Mouse (Mus musculus) layer of hippocampus, postnatal 36 days (tissue): ENCODE measurements around the gene Gm14443. TPM values are rescaled to one million over a fixed set of nuclear protein-coding genes. Genes with fewer than 3 reads are reported as not detected.
A peak's percentile ranks its signal among the peaks of the same experiment; 100 is the strongest.
"Not testable (repeated sequence)": the region's sequence is repeated elsewhere in the genome, so short reads cannot be mapped to it uniquely, and the experiment has no call there.

Experiments
- DNase-seq, 2 experiments: peaks; one replicate each; pipeline ENCODE4 v3.0.0; 2022
- total RNA-seq, 2 experiments: library from RNA; stranded (reverse); gene quantifications; 2 replicates each; pipeline ENCODE4 v1.2.3; 2021

The Gm14443 gene
- 1 to 10 TPM; 5.9 to 8.9 TPM for total RNA-seq

- DNase-seq, result not testable (repeated sequence)
These were observed at the start of gene Gm14443 for GRCm38 (mm10) chr2:175175401-175176180. Gm14443 (minus strand) TSS chr2:175175871.

GRCm38 (mm10) chr2:175206732-175207131 lies 31.1 kb upstream of the Gm14443 start, which contains the start of gene Gm14391:
Gm14391 (minus strand) TSS chr2:175206917.
- not testable (repeated sequence) for DNase-seq

GRCm38 (mm10) chr2:175179008-175179407 lies 3.3 kb upstream of the Gm14443 start:
- not testable (repeated sequence) for DNase-seq

GRCm38 (mm10) chr2:175176312-175176711 lies 641 bp upstream of the Gm14443 start:
- no peak for DNase-seq

GRCm38 (mm10) chr2:175174058-175174457 lies 1.6 kb downstream of the Gm14443 start:
- DNase-seq, result not testable (repeated sequence)

GRCm38 (mm10) chr2:175172906-175173595 lies 2.6 kb downstream of the Gm14443 start:
- DNase-seq, result not testable (repeated sequence)

GRCm38 (mm10) chr2:175172123-175172522 lies 3.5 kb downstream of the Gm14443 start:
- DNase-seq, result no peak

GRCm38 (mm10) chr2:175166870-175167269 lies 8.8 kb downstream of the Gm14443 start:
- DNase-seq, result not testable (repeated sequence)

- not testable (repeated sequence) for DNase-seq
These were observed 10.6 kb downstream of the Gm14443 start for GRCm38 (mm10) chr2:175165110-175165509.

GRCm38 (mm10) chr2:175161438-175161837 lies 14.2 kb downstream of the Gm14443 start:
- not testable (repeated sequence) for DNase-seq

GRCm38 (mm10) chr2:175158642-175159041 lies 17.0 kb downstream of the Gm14443 start:
- DNase-seq, result no peak

GRCm38 (mm10) chr2:175156696-175157095 lies 19.0 kb downstream of the Gm14443 start:
- DNase-seq, result no peak

- not testable (repeated sequence) for DNase-seq
These were observed 33.7 kb downstream of the Gm14443 start, which contains the start of gene Gm14399 for GRCm38 (mm10) chr2:175141993-175142295. Gm14399 (minus strand) TSS chr2:175142012.

GRCm38 (mm10) chr2:175141118-175141992 lies 34.3 kb downstream of the Gm14443 start:
- peak; percentile 20 to 31 for DNase-seq

GRCm38 (mm10) chr2:175140624-175141023 lies 35.0 kb downstream of the Gm14443 start:
- DNase-seq, result not testable (repeated sequence)

Other genes starting within 250 kb of the Gm14443 start
- gene Gm14444, start 165.6 kb downstream of the Gm14443 start, total RNA-seq, result 1 to 10 TPM; 1.0 to 1.4 TPM
- under 1 TPM in 1 of 2 experiments, not detected in 1; 0.77 TPM for gene Gm14393, start 108.1 kb downstream of the Gm14443 start, total RNA-seq
- gene Gm14399, start 33.9 kb downstream of the Gm14443 start, total RNA-seq, result 10 to 100 TPM; 23.3 to 25.3 TPM
- 100 to 1,000 TPM in 1 of 2 experiments, 10 to 100 TPM in 1; 83.2 to 101 TPM for gene Gm14391, start 31.0 kb upstream of the Gm14443 start, total RNA-seq
- 10 to 100 TPM in 1 of 2 experiments, 1 to 10 TPM in 1; 6.4 to 13.7 TPM for gene Gm14440, start 99.3 kb upstream of the Gm14443 start, total RNA-seq
- 10 to 100 TPM; 68.5 to 75.3 TPM for gene Gm4631, start 162.3 kb upstream of the Gm14443 start, total RNA-seq
- gene Zfp968, start 196.6 kb upstream of the Gm14443 start, total RNA-seq, result 1 to 10 TPM; 7.1 to 7.8 TPM